ENCODE assay signal across 8 mouse cellular contexts in genomic region chr17:22866845-22867481, GRCm38 (mm10). TPM values are rescaled to one million over a fixed set of nuclear protein-coding genes. Genes with fewer than 3 reads are reported as not detected.
DNase-seq lines count a peak whose midpoint lies in the region; ATAC-seq and TF ChIP-seq lines count a peak whose summit lies in the region.

TSS of gene Zfp945 (minus strand) at chr17:22867134.

- WGBS in heart, embryonic 11.5 days (ENCODE audit: insufficient replicate concordance) = under 1% methylated on average over 20 of the region's 20 CpGs
- WGBS in kidney, embryonic 15.5 days = under 1% methylated on average over 20 of the region's 20 CpGs
- WGBS in limb, embryonic 15.5 days = 1% methylated on average over 20 of the region's 20 CpGs
- 0% methylated on average over 20 of the region's 20 CpGs for WGBS in midbrain, postnatal 0 days

- peaks cover 10% of the 10 kb centered on the region; the same call in 1 of the 2 replicates for H3K36me3 ChIP-seq in heart, embryonic 11.5 days (ENCODE audit: control insufficient read depth, insufficient read depth, low read length)
- peaks cover 17% of the 10 kb centered on the region for H3K36me3 ChIP-seq in kidney, embryonic 15.5 days
- peaks cover 17% of the 10 kb centered on the region for H3K36me3 ChIP-seq in limb, embryonic 15.5 days
- H3K36me3 ChIP-seq in midbrain, postnatal 0 days (ENCODE audit: insufficient read depth, low read length) = no peaks in the 10 kb centered on the region

- H3K4me3 ChIP-seq in heart, embryonic 11.5 days (ENCODE audit: low read depth, low read length) = peak within 1 kb of the TSS; percentile 87
- H3K4me3 ChIP-seq in kidney, embryonic 15.5 days (replicated peaks) = peak within 1 kb of the TSS; percentile 70
- H3K4me3 ChIP-seq in limb, embryonic 15.5 days = peak within 1 kb of the TSS; percentile 69
- peak within 1 kb of the TSS; percentile 83 for H3K4me3 ChIP-seq in midbrain, postnatal 0 days (ENCODE audit: low read depth, low read length)

- ATAC-seq in erythroid progenitor cell, adult 5-6 weeks (replicated peaks; ENCODE audit: low FRiP score, poor library complexity, severe bottlenecking) = peak; percentile 61
- peak; percentile 87 for ATAC-seq in heart, embryonic 11.5 days (replicated peaks; ENCODE audit: insufficient number of reproducible peaks, low FRiP score, low TSS enrichment)
- ATAC-seq in kidney, embryonic 15.5 days (replicated peaks; ENCODE audit: low FRiP score) = peak; percentile 97
- ATAC-seq in limb, embryonic 15.5 days (ENCODE audit: insufficient number of reproducible peaks, low FRiP score, low TSS enrichment, low read depth) = peak; percentile 93
- peak; percentile 96 for ATAC-seq in midbrain, postnatal 0 days (ENCODE audit: low FRiP score)

- no peak for TF ChIP-seq CTCF in midbrain, postnatal 0 days (IDR thresholded peaks at IDR 0.05)

- H3K27ac ChIP-seq in heart, embryonic 11.5 days (ENCODE audit: low read depth, low read length) = peak within 1 kb of the TSS; percentile 83
- H3K27ac ChIP-seq in kidney, embryonic 15.5 days = peak within 1 kb of the TSS; percentile 96
- peak within 1 kb of the TSS; percentile 94 for H3K27ac ChIP-seq in limb, embryonic 15.5 days
- H3K27ac ChIP-seq in midbrain, postnatal 0 days (ENCODE audit: low read depth, low read length) = peak within 1 kb of the TSS; percentile 77

- DNase-seq in CD4-positive, CD25-positive, alpha-beta regulatory T cell, adult 2 months (ENCODE audit: low read depth, low spot score) = peak; percentile 66
- DNase-seq in brain, embryonic 18.5 days (ENCODE audit: low read depth, low spot score) = peak; percentile 64
- peak; percentile 91 for DNase-seq in midbrain, postnatal 0 days (ENCODE audit: low spot score)
- DNase-seq in spleen, postnatal 4 days (ENCODE audit: low spot score in 2 of 2) = peak; percentile 25 to 61

- peak within 1 kb of the TSS; percentile 74 for H3K4me2 ChIP-seq in heart, embryonic 11.5 days
- H3K4me2 ChIP-seq in kidney, embryonic 15.5 days = peak within 1 kb of the TSS; percentile 61
- H3K4me2 ChIP-seq in limb, embryonic 15.5 days = peak within 1 kb of the TSS; percentile 49
- H3K4me2 ChIP-seq in midbrain, postnatal 0 days (ENCODE audit: low read depth, low read length, poor library complexity, severe bottlenecking) = peak within 1 kb of the TSS; percentile 63

- H3K4me1 ChIP-seq in heart, embryonic 11.5 days (ENCODE audit: control insufficient read depth, insufficient read depth, low read length) = peaks cover 3% of the 10 kb centered on the region
- peaks cover 8% of the 10 kb centered on the region for H3K4me1 ChIP-seq in kidney, embryonic 15.5 days
- peaks cover 8% of the 10 kb centered on the region for H3K4me1 ChIP-seq in limb, embryonic 15.5 days
- H3K4me1 ChIP-seq in midbrain, postnatal 0 days (ENCODE audit: insufficient read depth, low read length) = peaks cover 6% of the 10 kb centered on the region

- no peaks in the 10 kb centered on the region for H3K9me3 ChIP-seq in heart, embryonic 11.5 days (replicated peaks; ENCODE audit: control insufficient read depth, low read length)
- no peaks in the 10 kb centered on the region for H3K9me3 ChIP-seq in kidney, embryonic 15.5 days (replicated peaks)
- H3K9me3 ChIP-seq in limb, embryonic 15.5 days = no peaks in the 10 kb centered on the region
- no peaks in the 10 kb centered on the region for H3K9me3 ChIP-seq in midbrain, postnatal 0 days (ENCODE audit: low read length)

- H3K27me3 ChIP-seq in heart, embryonic 11.5 days (ENCODE audit: control insufficient read depth, insufficient read depth, low read length) = no peaks in the 10 kb centered on the region
- no peaks in the 10 kb centered on the region for H3K27me3 ChIP-seq in kidney, embryonic 15.5 days
- no peaks in the 10 kb centered on the region for H3K27me3 ChIP-seq in limb, embryonic 15.5 days
- no peaks in the 10 kb centered on the region for H3K27me3 ChIP-seq in midbrain, postnatal 0 days (ENCODE audit: insufficient read depth, low read length)

- H3K9ac ChIP-seq in heart, embryonic 11.5 days (ENCODE audit: low read depth, low read length) = peak within 1 kb of the TSS; percentile 86
- peak within 1 kb of the TSS; percentile 66 for H3K9ac ChIP-seq in kidney, embryonic 15.5 days
- peak within 1 kb of the TSS; percentile 60 for H3K9ac ChIP-seq in limb, embryonic 15.5 days
- H3K9ac ChIP-seq in midbrain, postnatal 0 days (replicated peaks; ENCODE audit: low read length, poor library complexity, severe bottlenecking) = peak within 1 kb of the TSS; percentile 69

RNA-seq across cellular contexts. Expression of gene Zfp945, which starts in this region (rescaled TPM):
- total RNA-seq in erythroid progenitor cell, adult 5-6 weeks (2015; ENCODE audit: low replicate concordance) = 2.2 and 5.9 TPM in 2 replicates
- 1.4 and 1.5 TPM in 2 replicates for total RNA-seq in erythroid progenitor cell, adult 5-6 weeks (2017; ENCODE audit: low replicate concordance)
- polyA plus RNA-seq in heart, embryonic 11.5 days (2014; fragmentation: Nextera tagmentation; extraction: Ambion mirVana) = 15.6 and 16.3 TPM in 2 replicates
- polyA plus RNA-seq in kidney, embryonic 15.5 days (2015; fragmentation: Nextera tagmentation; extraction: Ambion mirVana) = 20.5 and 20.6 TPM in 2 replicates
- polyA plus RNA-seq in limb, embryonic 15.5 days (2015; fragmentation: Nextera tagmentation; extraction: Ambion mirVana) = 20.6 and 23.3 TPM in 2 replicates
- 16.0 and 18.5 TPM in 2 replicates for total RNA-seq in midbrain, postnatal 0 days (2014; rRNA removed)
- polyA plus RNA-seq in midbrain, postnatal 0 days (2015; fragmentation: Nextera tagmentation; extraction: Ambion mirVana) = 13.9 and 14.4 TPM in 2 replicates

Comparison
In these comparisons a context has a peak if more than half of its experiments do, and no peak if none do; other contexts are left out.
1. Peak in every context shown above with its lines: DNase-seq, ATAC-seq, H3K4me3 ChIP-seq and H3K27ac ChIP-seq.